Comparison of ENCODE assay signal across 23 mouse cellular contexts in genomic region chr17:59642558-59642957, GRCm38 (mm10).
DNase-seq lines count a peak whose midpoint lies in the region; ATAC-seq and TF ChIP-seq lines count a peak whose summit lies in the region.
"Had no signal": no experiment of that assay in that cellular context is flagged by ENCODE, and none has a peak within 500 bp of the region (broad histone marks: within the 10 kb centered on the region; RNA-seq: fewer than 3 reads in every experiment).

No protein-coding gene starts in this region.

- no peak for TF ChIP-seq EP300 in CH12.LX (IDR thresholded peaks at IDR 0.05; ENCODE audit: low read length)

- no peak overlapping the region for H3K4me2 ChIP-seq in intestine, postnatal 0 days (replicated peaks; ENCODE audit: low read depth)
- no peak overlapping the region for H3K4me2 ChIP-seq in intestine, embryonic 16.5 days (ENCODE audit: low read depth, low read length)
- no peak overlapping the region for H3K4me2 ChIP-seq in midbrain, embryonic 14.5 days (ENCODE audit: low read length)
- H3K4me2 ChIP-seq in CH12.LX (ENCODE audit: insufficient read depth, low read depth, poor library complexity, severe bottlenecking), result no peak overlapping the region
- H3K4me2 ChIP-seq: embryonic facial prominence, embryonic 13.5 days; kidney, embryonic 15.5 days; limb, embryonic 12.5 days; liver, embryonic 12.5 days; midbrain, embryonic 13.5 days had no signal

- no peak for ATAC-seq in intestine, postnatal 0 days
- no peak for ATAC-seq in intestine, embryonic 16.5 days
- no peak for ATAC-seq in midbrain, embryonic 14.5 days (ENCODE audit: low FRiP score, low TSS enrichment)
- no peak for ATAC-seq in CD4-positive, CD25-positive, alpha-beta regulatory T cell, adult 4 months
- ATAC-seq: forebrain, embryonic 16.5 days; hindbrain, embryonic 16.5 days; liver, embryonic 12.5 days; midbrain, embryonic 13.5 days had no signal

- no peak overlapping the region for H3K27ac ChIP-seq in intestine, postnatal 0 days (ENCODE audit: low read depth, low read length)
- no peak overlapping the region for H3K27ac ChIP-seq in intestine, embryonic 16.5 days (ENCODE audit: low read length)
- no peak overlapping the region for H3K27ac ChIP-seq in midbrain, embryonic 14.5 days (replicated peaks; ENCODE audit: low read depth, low read length)
- H3K27ac ChIP-seq in midbrain, embryonic 10.5 days (replicated peaks), result no peak overlapping the region
- H3K27ac ChIP-seq in CH12.LX (ENCODE audit: insufficient read depth, low read depth), result no peak overlapping the region
- H3K27ac ChIP-seq: embryonic facial prominence, embryonic 13.5 days; kidney, embryonic 15.5 days; limb, embryonic 12.5 days; liver, embryonic 12.5 days; midbrain, embryonic 13.5 days had no signal

- DNase-seq in midbrain, embryonic 14.5 days, result peak; percentile 44
- DNase-seq in midbrain, embryonic 10.5 days (ENCODE audit: low spot score), result no peak
- no peak for DNase-seq in CH12.LX (ENCODE audit: extremely low read depth)
- peak; percentile 50 for DNase-seq in brain, embryonic 14.5 days (ENCODE audit: low read depth)
- DNase-seq: adrenal gland, adult 8-10 months; cerebellum, adult 2 months; cerebellum, postnatal 25 days; gastrocnemius, postnatal 25 days; heart, adult 18-20 months; kidney, adult 11 months; lung, adult 18-20 months; lung, postnatal 14 days had no signal

- H3K9me3 ChIP-seq in intestine, postnatal 0 days (ENCODE audit: control insufficient read depth), result no peaks in the 10 kb centered on the region
- no peaks in the 10 kb centered on the region for H3K9me3 ChIP-seq in intestine, embryonic 16.5 days (ENCODE audit: control insufficient read depth, low read length)
- no peaks in the 10 kb centered on the region for H3K9me3 ChIP-seq in midbrain, embryonic 14.5 days (ENCODE audit: control insufficient read depth, low read length)
- H3K9me3 ChIP-seq in midbrain, embryonic 10.5 days (replicated peaks), result no peaks in the 10 kb centered on the region
- H3K9me3 ChIP-seq in CH12.LX (replicated peaks; ENCODE audit: low read length), result peaks cover 5% of the 10 kb centered on the region
- H3K9me3 ChIP-seq: embryonic facial prominence, embryonic 13.5 days; G1E; kidney, embryonic 15.5 days; limb, embryonic 12.5 days; liver, embryonic 12.5 days; midbrain, embryonic 13.5 days had no signal

- dilution Hi-C loops in CH12.LX (cut with MboI; ENCODE audit: extremely low pct_ligation_motif_present, extremely low pct_unique_long_range_greater_than_20kb, low sequenced_read_pairs), result no loop called here

- no peaks in the 10 kb centered on the region for H3K36me3 ChIP-seq in intestine, postnatal 0 days (ENCODE audit: control insufficient read depth, insufficient read depth)
- no peaks in the 10 kb centered on the region for H3K36me3 ChIP-seq in intestine, embryonic 16.5 days (ENCODE audit: control insufficient read depth, insufficient read depth, low read length)
- no peaks in the 10 kb centered on the region for H3K36me3 ChIP-seq in midbrain, embryonic 14.5 days (ENCODE audit: control insufficient read depth, insufficient read depth, low read length)
- no peaks in the 10 kb centered on the region for H3K36me3 ChIP-seq in midbrain, embryonic 10.5 days
- H3K36me3 ChIP-seq in CH12.LX (replicated peaks in 1 of 2; ENCODE audit: control insufficient read depth in 1 of 2, insufficient read depth in 1 of 2, low read length in 1 of 2), result no peaks in the 10 kb centered on the region
- H3K36me3 ChIP-seq: embryonic facial prominence, embryonic 13.5 days; G1E; kidney, embryonic 15.5 days; limb, embryonic 12.5 days; liver, embryonic 12.5 days; midbrain, embryonic 13.5 days had no signal

- H3K79me2 ChIP-seq in CH12.LX (replicated peaks; ENCODE audit: control insufficient read depth, extremely low read depth, insufficient read depth, poor library complexity, severe bottlenecking), result no peaks in the 10 kb centered on the region

- TF ChIP-seq RAD21 in CH12.LX (IDR thresholded peaks at IDR 0.05; ENCODE audit: low read depth, low read length), result peak; percentile 6

- H3K4me1 ChIP-seq in intestine, postnatal 0 days (replicated peaks; ENCODE audit: control insufficient read depth, insufficient read depth, low read length), result no peaks in the 10 kb centered on the region
- no peaks in the 10 kb centered on the region for H3K4me1 ChIP-seq in intestine, embryonic 16.5 days (ENCODE audit: control insufficient read depth, insufficient read depth, low read length)
- H3K4me1 ChIP-seq in midbrain, embryonic 14.5 days (ENCODE audit: control insufficient read depth, insufficient read depth, low read length), result no peaks in the 10 kb centered on the region
- no peaks in the 10 kb centered on the region for H3K4me1 ChIP-seq in midbrain, embryonic 10.5 days
- no peaks in the 10 kb centered on the region for H3K4me1 ChIP-seq in CH12.LX (ENCODE audit: control insufficient read depth in 1 of 2, insufficient read depth in 2 of 2)
- H3K4me1 ChIP-seq: embryonic facial prominence, embryonic 13.5 days; kidney, embryonic 15.5 days; limb, embryonic 12.5 days; liver, embryonic 12.5 days; midbrain, embryonic 13.5 days had no signal

- no peak for TF ChIP-seq POLR2A in CH12.LX (IDR thresholded peaks at IDR 0.05; ENCODE audit: low read depth, low read length)
- TF ChIP-seq POLR2A in brain, embryonic 14.5 days (IDR thresholded peaks at IDR 0.05; ENCODE audit: borderline replicate concordance, extremely low read depth, insufficient read depth, insufficient read length, poor library complexity, severe bottlenecking), result no peak

- TF ChIP-seq CTCF in intestine, postnatal 0 days (IDR thresholded peaks at IDR 0.05; ENCODE audit: low read depth), result peak; percentile 39; the same call in 1 of the 2 replicates
- peak in 1 of 2 experiments; percentile 6; a peak in 1 of 4 replicates for TF ChIP-seq CTCF in CH12.LX (conservative IDR thresholded peaks at IDR 0.05 in 1 of 2, IDR thresholded peaks at IDR 0.05 in 1 of 2; ENCODE audit: low read depth in 2 of 2, low read length in 2 of 2)
- no peak for TF ChIP-seq CTCF in brain, embryonic 14.5 days (IDR thresholded peaks at IDR 0.05; ENCODE audit: borderline replicate concordance, extremely low read depth, insufficient read depth, insufficient read length)

- no peak overlapping the region for H3K4me3 ChIP-seq in intestine, postnatal 0 days (ENCODE audit: low read depth, low read length)
- no peak overlapping the region for H3K4me3 ChIP-seq in intestine, embryonic 16.5 days (ENCODE audit: low read length)
- H3K4me3 ChIP-seq in midbrain, embryonic 14.5 days (replicated peaks; ENCODE audit: low read depth, low read length), result no peak overlapping the region
- H3K4me3 ChIP-seq in midbrain, embryonic 10.5 days, result no peak overlapping the region
- no peak overlapping the region for H3K4me3 ChIP-seq in CH12.LX (replicated peaks in 1 of 3; ENCODE audit: low read depth in 2 of 3, low read length in 2 of 3, poor library complexity in 1 of 3)
- H3K4me3 ChIP-seq: embryonic facial prominence, embryonic 13.5 days; kidney, embryonic 15.5 days; limb, embryonic 12.5 days; liver, embryonic 12.5 days; midbrain, embryonic 13.5 days had no signal

- H3K27me3 ChIP-seq in intestine, postnatal 0 days (replicated peaks; ENCODE audit: control insufficient read depth, insufficient read depth, low read length), result no peaks in the 10 kb centered on the region
- H3K27me3 ChIP-seq in intestine, embryonic 16.5 days (replicated peaks; ENCODE audit: control insufficient read depth, insufficient read depth, low read length), result no peaks in the 10 kb centered on the region
- H3K27me3 ChIP-seq in midbrain, embryonic 14.5 days (ENCODE audit: control insufficient read depth, insufficient read depth, low read length), result no peaks in the 10 kb centered on the region
- H3K27me3 ChIP-seq in midbrain, embryonic 10.5 days (ENCODE audit: low read depth, poor library complexity, severe bottlenecking), result no peaks in the 10 kb centered on the region
- no peaks in the 10 kb centered on the region for H3K27me3 ChIP-seq in CH12.LX (replicated peaks)
- H3K27me3 ChIP-seq: embryonic facial prominence, embryonic 13.5 days; kidney, embryonic 15.5 days; limb, embryonic 12.5 days; liver, embryonic 12.5 days; midbrain, embryonic 13.5 days had no signal

- in situ Hi-C loops in CH12.LX (cut with MboI; ENCODE audit: low pct_ligation_motif_present, low pct_unique_long_range_greater_than_20kb, low sequenced_read_pairs), result no loop called here

- H3K9ac ChIP-seq in intestine, postnatal 0 days (ENCODE audit: low read depth, low read length), result no peak overlapping the region
- no peak overlapping the region for H3K9ac ChIP-seq in intestine, embryonic 16.5 days (ENCODE audit: low read depth, low read length)
- no peak overlapping the region for H3K9ac ChIP-seq in midbrain, embryonic 14.5 days (replicated peaks; ENCODE audit: low read length)
- H3K9ac ChIP-seq in CH12.LX (ENCODE audit: insufficient read depth, low read depth), result no peak overlapping the region
- H3K9ac ChIP-seq: embryonic facial prominence, embryonic 13.5 days; kidney, embryonic 15.5 days; limb, embryonic 12.5 days; liver, embryonic 12.5 days; midbrain, embryonic 13.5 days had no signal

TF ChIP-seq in CH12.LX, 34 proteins besides CTCF, POLR2A, EP300 and RAD21:
- TF ChIP-seq CHD1 (IDR thresholded peaks at IDR 0.05; ENCODE audit: low read depth, low read length) (no peak), ZC3H11A (IDR thresholded peaks at IDR 0.05; ENCODE audit: low read depth, low read length) (no peak), GABPA (IDR thresholded peaks at IDR 0.05; ENCODE audit: insufficient replicate concordance, low read depth, low read length) (no peak), USF1 (IDR thresholded peaks at IDR 0.05; ENCODE audit: low read depth, low read length) (no peak), CHD2 (IDR thresholded peaks at IDR 0.05; ENCODE audit: low read length) (no peak), MEF2A (IDR thresholded peaks at IDR 0.05; ENCODE audit: borderline replicate concordance, low read depth, low read length) (no peak), MAZ (IDR thresholded peaks at IDR 0.05; ENCODE audit: low read depth, low read length) (no peak), ZKSCAN1 (IDR thresholded peaks at IDR 0.05; ENCODE audit: borderline replicate concordance, low read depth, low read length) (no peak), ZNF384 (IDR thresholded peaks at IDR 0.05; ENCODE audit: low read depth, low read length) (no peak), MXI1 (IDR thresholded peaks at IDR 0.05; ENCODE audit: low read depth, low read length) (no peak), RCOR1 (conservative IDR thresholded peaks at IDR 0.05; ENCODE audit: low read depth, low read length) (no peak), ZMIZ1 (IDR thresholded peaks at IDR 0.05; ENCODE audit: low read depth, low read length) (no peak)

Comparison
In these comparisons a context has a peak if more than half of its experiments do, and no peak if none do; other contexts are left out.
1. DNase-seq: peak in midbrain, embryonic 14.5 days (single experiment) and brain, embryonic 14.5 days (single experiment); none in midbrain, embryonic 10.5 days (single experiment) and CH12.LX (single experiment).